Mouse (Mus musculus) heart, embryonic 15.5 days (tissue): ENCODE results near the gene Tnfrsf1b. TPM values are rescaled to one million over a fixed set of nuclear protein-coding genes. Genes with fewer than 3 reads are reported as not detected.

Experiments used
- ATAC-seq: fragments of 200-750 bp; cut with Nextera tagmentation; replicated peaks from 2 replicates; pipeline ENCODE4 v1.8.0; 2017; ENCODE audit warnings: low read depth, moderate TSS enrichment; ENCODE audit not compliant: insufficient number of reproducible peaks, insufficient read depth, low FRiP score
- H3K27ac ChIP-seq: fragments of 300-500 bp; sonication (generic); 2 replicates; pipeline ENCODE4 v1.5.1; 2015; ENCODE audit warnings: mild to moderate bottlenecking, inconsistent platforms
- H3K27me3 ChIP-seq: fragments of 300-500 bp; sonication (generic); 2 replicates; pipeline ENCODE4 v1.6.1; 2015; ENCODE audit warnings: inconsistent platforms
- H3K36me3 ChIP-seq: fragments of 300-500 bp; sonication (generic); 2 replicates; pipeline ENCODE4 v1.6.1; 2015; ENCODE audit warnings: mild to moderate bottlenecking, inconsistent platforms
- H3K4me1 ChIP-seq: fragments of 300-500 bp; sonication (generic); replicated peaks from 2 replicates; pipeline ENCODE4 v1.6.1; 2015; ENCODE audit warnings: inconsistent platforms
- H3K4me2 ChIP-seq: fragments of 300-500 bp; sonication (generic); 2 replicates; pipeline ENCODE4 v1.6.1; 2015; ENCODE audit warnings: inconsistent platforms, mild to moderate bottlenecking, moderate library complexity
- H3K4me3 ChIP-seq: fragments of 300-500 bp; sonication (generic); 2 replicates; pipeline ENCODE4 v1.5.1; 2015; ENCODE audit warnings: mild to moderate bottlenecking, inconsistent platforms
- H3K9ac ChIP-seq: fragments of 300-500 bp; sonication (generic); 2 replicates; pipeline ENCODE4 v1.6.1; 2015; ENCODE audit warnings: mild to moderate bottlenecking, inconsistent platforms
- H3K9me3 ChIP-seq: fragments of 300-500 bp; sonication (generic); replicated peaks from 2 replicates; pipeline ENCODE4 v1.6.1; 2016; ENCODE audit warnings: inconsistent platforms
- WGBS: fragments of 180-500 bp; shearing (Covaris S2); methylation state at CpG from one replicate; pipeline ENCODE4 v1.1.7; 2015; ENCODE audit warnings: mixed read lengths; 5-methylcytosine and 5-hydroxymethylcytosine counted together
- polyA plus RNA-seq: library from polyadenylated mRNA; unstranded; fragments of >200 nt; fragmentation: Nextera tagmentation; extraction: Ambion mirVana; gene quantifications from 2 replicates; pipeline ENCODE4 v1.2.1, GENCODE M21; 2015

Gene Tnfrsf1b
- polyA plus RNA-seq, 1 experiment from 2014 or later, result 2.9 TPM

DNA sequence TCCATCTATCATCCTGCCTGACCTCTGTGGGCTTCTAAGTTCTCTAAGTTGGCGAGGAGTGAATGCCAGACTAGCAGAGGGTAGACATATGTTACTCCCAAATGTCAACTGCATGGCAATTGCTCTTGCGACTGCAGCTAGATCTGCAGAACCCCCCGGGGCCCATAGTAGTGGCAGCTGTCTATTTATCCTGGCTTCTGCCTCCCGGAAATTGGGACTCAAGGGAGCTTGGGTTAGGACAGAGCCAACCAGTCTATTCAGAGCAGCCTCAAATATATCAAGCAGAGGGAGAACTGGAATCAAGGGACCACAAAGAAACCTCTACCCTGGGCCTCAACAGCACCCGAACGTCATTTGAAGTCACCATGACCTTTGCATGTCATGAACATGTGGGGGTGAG is 29.6 kb downstream of the Tnfrsf1b start:
- WGBS, result 82% methylated on average over 6 of the region's 6 CpGs
- Histone ChIP-seq H3K9me3 (no peaks in the 10 kb centered on the region), H3K27ac (no peak overlapping the region), H3K4me3 (no peak overlapping the region), H3K36me3 (no peaks in the 10 kb centered on the region), H3K4me1 (peaks cover 8% of the 10 kb centered on the region; the same call in 1 of the 2 replicates), H3K4me2 (no peak overlapping the region), H3K27me3 (no peaks in the 10 kb centered on the region), H3K9ac (no peak overlapping the region)
- no peak for ATAC-seq

DNA sequence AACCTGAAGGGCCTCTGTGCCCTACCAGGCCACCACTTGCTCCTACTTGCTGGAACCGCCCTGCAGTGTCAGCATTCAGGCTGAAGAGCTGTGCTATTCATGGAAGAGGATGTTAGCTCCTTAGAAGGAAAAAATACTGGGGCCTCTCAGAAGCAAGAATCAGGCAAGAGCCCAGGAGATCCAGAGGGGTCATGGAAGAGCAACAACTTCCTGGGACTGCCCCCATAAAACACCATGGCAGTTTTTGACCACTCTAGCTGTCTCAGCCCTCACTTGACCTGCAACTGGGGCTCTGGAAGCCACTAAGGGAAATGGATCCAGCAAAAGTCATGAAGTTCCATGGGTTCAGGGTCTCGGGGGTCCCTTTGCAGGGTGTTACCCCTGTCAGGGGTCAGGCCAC is 31.3 kb downstream of the Tnfrsf1b start:
- Histone ChIP-seq H3K4me2 (no peak overlapping the region), H3K4me3 (no peak overlapping the region), H3K36me3 (no peaks in the 10 kb centered on the region), H3K27me3 (no peaks in the 10 kb centered on the region), H3K4me1 (peaks cover 6% of the 10 kb centered on the region; the same call in 1 of the 2 replicates), H3K9ac (no peak overlapping the region), H3K27ac (no peak overlapping the region), H3K9me3 (no peaks in the 10 kb centered on the region)
- 69% methylated on average over 2 of the region's 2 CpGs for WGBS
- ATAC-seq, result no peak

DNA sequence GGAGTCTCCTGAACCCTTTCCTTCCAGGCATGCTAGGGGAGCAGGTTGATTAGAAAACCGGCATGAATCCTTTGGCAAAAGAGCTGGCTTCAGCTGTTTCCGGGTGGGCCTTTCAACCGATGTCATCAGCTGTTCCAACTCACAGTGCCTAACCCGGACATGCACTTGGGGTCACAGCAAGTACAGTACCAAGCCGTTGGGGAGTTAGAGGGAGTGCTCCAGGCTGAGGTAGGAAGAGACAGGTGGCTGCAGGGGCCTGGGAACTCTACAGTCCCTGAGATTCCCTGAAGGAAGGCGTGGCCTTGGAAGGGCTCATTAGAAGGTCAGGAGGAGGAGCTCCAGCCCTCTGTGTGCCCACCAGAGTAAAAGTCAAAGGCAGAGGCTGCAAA is 31.9 kb downstream of the Tnfrsf1b start:
- Histone ChIP-seq H3K9ac (no peak overlapping the region), H3K27me3 (no peaks in the 10 kb centered on the region)
- 37% methylated on average over 6 of the region's 6 CpGs for WGBS

DNA sequence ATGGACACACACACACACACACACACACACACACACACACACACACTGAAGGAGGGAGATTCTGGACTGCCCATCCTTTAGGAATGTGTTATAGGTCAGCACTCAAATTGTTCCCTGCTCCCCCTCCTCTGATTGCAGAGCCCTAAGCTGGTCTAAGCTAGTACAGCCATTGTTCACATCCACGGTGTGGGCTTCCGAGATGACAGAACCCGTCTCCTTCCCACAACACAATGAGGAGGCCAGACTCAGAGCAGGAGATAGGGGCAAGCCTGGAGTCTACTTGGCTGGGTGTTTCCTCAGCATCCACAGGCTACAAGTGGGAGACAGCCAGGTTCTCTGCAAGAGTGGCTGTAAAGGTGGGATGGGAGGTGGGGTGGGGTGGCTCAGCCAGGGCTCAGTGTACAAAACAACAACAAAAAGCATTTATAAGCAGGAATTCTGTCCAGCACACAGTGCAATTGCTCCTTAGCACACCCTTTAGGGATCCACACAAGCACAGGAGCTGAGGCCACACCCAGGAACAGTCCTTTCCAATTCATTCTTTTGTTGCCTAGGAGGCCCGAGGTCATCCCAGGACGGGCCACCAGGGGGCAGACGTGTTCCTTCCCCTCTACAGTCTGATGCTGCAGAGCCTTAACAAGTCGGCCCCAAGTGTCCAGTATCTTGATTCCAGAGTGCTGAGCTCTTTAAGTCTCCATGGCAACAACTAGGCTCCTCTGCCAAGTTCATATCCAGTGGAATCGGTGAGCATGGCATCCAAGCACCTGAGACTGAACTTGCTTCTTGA is 32.5 kb downstream of the Tnfrsf1b start:
- H3K9ac ChIP-seq, result no peak overlapping the region
- ATAC-seq, result peak; percentile 61; the same call in 1 of the 2 replicates
- no peak overlapping the region for H3K4me2 ChIP-seq
- H3K27me3 ChIP-seq, result no peaks in the 10 kb centered on the region
- H3K9me3 ChIP-seq, result no peaks in the 10 kb centered on the region
- peaks cover 8% of the 10 kb centered on the region; the same call in 1 of the 2 replicates for H3K4me1 ChIP-seq
- WGBS, result 36% methylated on average over 8 of the region's 8 CpGs
- no peaks in the 10 kb centered on the region for H3K36me3 ChIP-seq
- H3K27ac ChIP-seq, result no peak overlapping the region
- no peak overlapping the region for H3K4me3 ChIP-seq

More for the DNA sequence above, 31.9 kb downstream of the Tnfrsf1b start:
- Histone ChIP-seq H3K27ac (no peak overlapping the region), H3K36me3 (no peaks in the 10 kb centered on the region), H3K4me1 (peaks cover 7% of the 10 kb centered on the region; the same call in 1 of the 2 replicates), H3K4me2 (no peak overlapping the region), H3K9me3 (no peaks in the 10 kb centered on the region), H3K4me3 (no peak overlapping the region)
- no peak for ATAC-seq

DNA sequence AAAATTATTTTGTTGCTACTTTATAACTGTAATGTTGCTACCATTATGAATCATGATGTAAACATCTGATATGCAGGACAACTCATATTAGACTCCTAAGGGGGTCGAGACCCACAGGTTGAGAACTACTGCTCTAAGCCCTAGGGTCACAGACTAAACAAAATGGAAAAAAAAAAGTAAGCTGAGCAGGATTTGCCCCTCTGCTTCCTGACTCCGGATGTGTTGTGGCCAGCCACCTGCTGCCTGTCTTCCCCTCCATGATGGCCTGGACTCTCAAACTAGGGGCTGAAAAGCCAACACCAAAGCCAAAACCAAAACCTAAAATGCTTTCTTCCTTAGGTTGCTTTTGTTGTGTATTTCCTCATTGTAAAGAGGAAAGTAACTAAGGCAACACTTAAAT is 35.6 kb downstream of the Tnfrsf1b start:
- 0 out of 2 replicates have a peak, but pooled peaks have one; percentile 20 for ATAC-seq
- peaks cover 8% of the 10 kb centered on the region; the same call in 1 of the 2 replicates for H3K4me1 ChIP-seq
- H3K4me2 ChIP-seq, result no peak overlapping the region
- H3K27ac ChIP-seq, result no peak overlapping the region
- H3K27me3 ChIP-seq, result no peaks in the 10 kb centered on the region
- H3K4me3 ChIP-seq, result no peak overlapping the region
- H3K9ac ChIP-seq, result no peak overlapping the region
- H3K9me3 ChIP-seq, result no peaks in the 10 kb centered on the region
- no peaks in the 10 kb centered on the region for H3K36me3 ChIP-seq
- 56% methylated on average over 2 of the region's 2 CpGs for WGBS

DNA sequence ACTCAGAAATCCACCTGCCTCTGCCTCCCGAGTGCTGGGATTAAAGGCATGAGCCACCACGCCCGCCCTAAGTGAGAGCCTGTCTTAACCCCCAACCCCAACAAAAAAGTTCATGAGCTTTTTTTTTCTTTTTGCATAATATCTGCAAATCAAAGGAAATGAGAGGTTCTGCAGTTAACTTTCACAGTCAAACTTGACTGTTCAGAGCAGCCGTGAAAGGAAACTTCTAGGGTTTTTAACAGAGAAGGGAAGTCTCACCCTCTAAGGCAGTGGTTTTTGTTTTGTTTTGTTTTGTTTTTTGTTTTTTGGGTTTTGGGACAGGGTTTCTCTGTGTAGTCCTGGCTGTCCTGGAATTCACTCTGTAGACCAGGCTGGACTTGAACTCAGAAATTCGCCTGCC is 36.1 kb downstream of the Tnfrsf1b start:
- 82% methylated on average over 5 of the region's 5 CpGs for WGBS
- Histone ChIP-seq H3K27me3 (no peaks in the 10 kb centered on the region), H3K9ac (no peak overlapping the region), H3K9me3 (no peaks in the 10 kb centered on the region), H3K36me3 (no peaks in the 10 kb centered on the region), H3K4me1 (peaks cover 8% of the 10 kb centered on the region; the same call in 1 of the 2 replicates), H3K27ac (no peak overlapping the region), H3K4me2 (no peak overlapping the region), H3K4me3 (no peak overlapping the region)
- ATAC-seq, result no peak

DNA sequence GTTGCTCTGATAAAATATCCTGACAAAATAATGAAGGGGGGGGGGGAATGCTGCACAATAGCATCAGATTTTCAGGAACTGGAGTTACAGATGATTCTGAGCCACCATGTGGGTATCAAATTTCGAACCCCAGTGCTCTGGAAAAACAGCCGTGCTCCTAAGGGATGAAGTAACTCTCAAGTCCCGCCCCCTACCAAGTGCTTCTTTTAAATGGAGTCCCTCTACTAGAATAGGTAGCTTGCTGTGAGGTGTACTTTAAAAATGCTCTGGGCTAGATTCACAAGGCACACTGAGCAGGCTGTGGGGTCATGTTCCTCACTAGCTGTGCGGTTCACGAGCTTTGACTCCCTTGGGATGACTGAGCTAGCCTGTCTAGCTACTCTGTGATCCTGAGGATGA is 37.0 kb downstream of the Tnfrsf1b start:
- WGBS, result 34% methylated on average over 5 of the region's 5 CpGs

DNA sequence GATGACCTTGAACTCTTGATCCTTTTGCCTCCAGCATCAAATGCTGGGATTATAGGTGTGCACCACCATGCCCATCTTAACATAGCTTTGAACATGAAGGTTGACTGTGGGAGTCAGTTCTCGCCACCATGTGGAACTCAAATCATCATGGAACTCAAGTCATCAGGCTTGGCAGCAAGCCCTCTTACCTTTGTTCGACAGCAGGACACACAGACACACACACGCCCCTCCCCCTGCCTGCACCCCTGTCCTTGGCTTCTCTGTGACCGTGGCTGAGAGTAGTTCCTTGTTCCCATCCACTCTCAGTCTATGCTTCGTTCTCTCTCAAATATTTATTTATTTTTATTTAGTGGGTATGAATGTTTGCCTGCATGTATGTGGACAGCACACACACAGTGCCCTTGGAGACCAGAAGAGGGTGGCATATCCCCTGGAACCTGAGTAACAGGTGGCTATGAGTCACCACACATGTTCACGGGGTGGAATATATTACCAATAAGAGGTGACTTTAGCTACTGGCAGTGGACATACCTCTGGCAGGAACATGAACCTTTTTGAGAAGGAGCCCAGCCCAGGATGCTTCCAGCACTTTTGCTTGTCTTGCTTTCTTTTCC is 37.5 kb downstream of the Tnfrsf1b start:
- no peak overlapping the region for H3K27ac ChIP-seq
- H3K9ac ChIP-seq, result no peak overlapping the region
- H3K9me3 ChIP-seq, result no peaks in the 10 kb centered on the region
- ATAC-seq, result no peak
- no peak overlapping the region for H3K4me2 ChIP-seq
- H3K4me3 ChIP-seq, result no peak overlapping the region
- no peaks in the 10 kb centered on the region for H3K36me3 ChIP-seq
- WGBS, result 69% methylated on average over 6 of the region's 6 CpGs
- H3K27me3 ChIP-seq, result no peaks in the 10 kb centered on the region
- 0 out of 2 replicates have a peak, but pooled peaks cover 3% of the 10 kb centered on the region for H3K4me1 ChIP-seq

More for the DNA sequence above, 37.0 kb downstream of the Tnfrsf1b start:
- no peaks in the 10 kb centered on the region for H3K27me3 ChIP-seq
- ATAC-seq, result no peak
- H3K27ac ChIP-seq, result no peak overlapping the region
- H3K4me3 ChIP-seq, result no peak overlapping the region
- no peaks in the 10 kb centered on the region for H3K9me3 ChIP-seq
- no peaks in the 10 kb centered on the region for H3K36me3 ChIP-seq
- no peak overlapping the region for H3K4me2 ChIP-seq
- no peak overlapping the region for H3K9ac ChIP-seq
- H3K4me1 ChIP-seq, result peaks cover 7% of the 10 kb centered on the region; the same call in 1 of the 2 replicates

DNA sequence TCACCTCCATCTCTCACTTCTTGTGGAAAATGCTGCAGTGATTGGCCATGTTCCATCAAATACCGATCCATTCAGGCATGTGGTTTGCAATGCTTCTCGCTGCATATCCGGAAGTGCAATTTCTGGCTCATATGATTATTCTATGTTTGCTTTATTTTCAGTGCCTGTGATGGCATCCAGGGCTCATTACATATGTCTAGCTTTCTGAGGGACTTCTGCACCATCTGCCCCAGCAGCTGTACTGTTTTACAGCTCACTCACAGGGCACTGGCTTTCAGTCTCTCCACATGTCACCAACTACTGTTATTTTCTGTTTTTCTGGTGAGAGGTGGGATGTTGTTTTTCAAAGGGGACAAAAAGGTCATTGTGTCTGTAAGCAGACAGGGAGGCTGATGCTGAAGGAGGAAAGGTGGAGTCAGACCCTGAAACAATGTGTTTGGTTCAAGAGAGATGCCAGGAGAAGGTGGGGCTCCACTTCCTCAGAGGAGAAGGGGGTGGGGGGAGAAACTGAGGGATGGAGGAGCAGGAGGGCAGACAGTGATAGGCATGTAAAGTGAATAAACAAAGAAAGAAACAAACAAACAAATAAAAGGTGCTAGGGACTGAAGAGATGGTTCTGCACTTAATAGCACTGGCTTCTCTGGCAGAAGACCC is 38.8 kb downstream of the Tnfrsf1b start:
- no peaks in the 10 kb centered on the region for H3K9me3 ChIP-seq
- H3K27me3 ChIP-seq, result no peaks in the 10 kb centered on the region
- H3K4me1 ChIP-seq, result 0 out of 2 replicates have a peak, but pooled peaks cover 2% of the 10 kb centered on the region
- no peak overlapping the region for H3K4me2 ChIP-seq
- no peak for ATAC-seq
- no peaks in the 10 kb centered on the region for H3K36me3 ChIP-seq
- no peak overlapping the region for H3K27ac ChIP-seq
- no peak overlapping the region for H3K9ac ChIP-seq
- 70% methylated on average over 3 of the region's 3 CpGs for WGBS
- H3K4me3 ChIP-seq, result no peak overlapping the region

DNA sequence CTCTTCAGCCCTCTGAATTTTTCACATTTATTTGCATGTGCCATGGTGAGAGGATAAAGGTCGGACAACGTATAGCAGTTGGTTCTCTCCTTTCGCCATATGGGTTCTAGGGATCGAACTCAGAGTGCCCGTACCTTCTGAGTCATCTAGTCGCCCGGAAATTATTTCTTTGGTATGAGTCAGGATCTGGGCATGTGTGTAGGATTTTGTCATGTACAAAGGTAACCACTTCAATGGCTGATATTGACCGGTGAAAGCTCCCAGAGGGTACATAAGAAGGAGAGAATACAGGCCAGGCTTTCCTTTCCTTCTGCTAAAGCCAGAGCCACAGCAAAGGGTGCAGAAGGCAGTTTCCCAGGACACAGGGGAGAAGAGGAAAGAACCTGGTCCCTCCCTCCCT is 41.9 kb downstream of the Tnfrsf1b start:
- ATAC-seq, result no peak
- no peaks in the 10 kb centered on the region for H3K36me3 ChIP-seq
- no peak overlapping the region for H3K27ac ChIP-seq
- 82% methylated on average over 8 of the region's 8 CpGs for WGBS
- H3K27me3 ChIP-seq, result no peaks in the 10 kb centered on the region
- peaks cover 14% of the 10 kb centered on the region for H3K4me1 ChIP-seq
- no peak overlapping the region for H3K9ac ChIP-seq
- no peaks in the 10 kb centered on the region for H3K9me3 ChIP-seq
- H3K4me2 ChIP-seq, result no peak overlapping the region
- no peak overlapping the region for H3K4me3 ChIP-seq

DNA sequence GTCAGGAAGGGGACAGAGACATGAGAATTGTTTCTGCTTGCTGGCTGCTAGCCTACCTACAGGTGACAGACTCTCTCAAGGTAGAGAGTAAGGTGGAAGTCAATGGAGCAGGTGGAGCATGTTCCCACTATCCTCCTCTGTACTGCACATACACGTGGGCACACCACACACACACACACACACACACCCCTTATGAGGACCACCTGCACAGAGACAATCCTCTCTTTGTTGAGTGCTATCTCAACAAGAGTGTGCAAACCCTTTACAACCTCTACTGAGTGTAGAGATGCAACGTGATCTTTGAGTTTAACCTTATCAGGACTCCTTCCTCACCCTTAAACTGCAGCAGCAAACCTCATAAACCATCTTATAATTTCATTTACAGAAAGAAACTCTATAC is 43.4 kb downstream of the Tnfrsf1b start:
- H3K27me3 ChIP-seq, result no peaks in the 10 kb centered on the region
- WGBS, result 42% methylated on average over 2 of the region's 2 CpGs
- H3K27ac ChIP-seq, result no peak overlapping the region
- H3K4me1 ChIP-seq, result peaks cover 14% of the 10 kb centered on the region
- H3K9ac ChIP-seq, result no peak overlapping the region
- H3K4me2 ChIP-seq, result no peak overlapping the region
- no peak overlapping the region for H3K4me3 ChIP-seq
- no peaks in the 10 kb centered on the region for H3K36me3 ChIP-seq
- ATAC-seq, result no peak
- H3K9me3 ChIP-seq, result no peaks in the 10 kb centered on the region
